Mouse (Mus musculus): ENCODE measurements around the gene Hmgcll1.
A peak's percentile ranks its signal among the peaks of the same experiment; 100 is the strongest.

The Hmgcll1 gene

DNA sequence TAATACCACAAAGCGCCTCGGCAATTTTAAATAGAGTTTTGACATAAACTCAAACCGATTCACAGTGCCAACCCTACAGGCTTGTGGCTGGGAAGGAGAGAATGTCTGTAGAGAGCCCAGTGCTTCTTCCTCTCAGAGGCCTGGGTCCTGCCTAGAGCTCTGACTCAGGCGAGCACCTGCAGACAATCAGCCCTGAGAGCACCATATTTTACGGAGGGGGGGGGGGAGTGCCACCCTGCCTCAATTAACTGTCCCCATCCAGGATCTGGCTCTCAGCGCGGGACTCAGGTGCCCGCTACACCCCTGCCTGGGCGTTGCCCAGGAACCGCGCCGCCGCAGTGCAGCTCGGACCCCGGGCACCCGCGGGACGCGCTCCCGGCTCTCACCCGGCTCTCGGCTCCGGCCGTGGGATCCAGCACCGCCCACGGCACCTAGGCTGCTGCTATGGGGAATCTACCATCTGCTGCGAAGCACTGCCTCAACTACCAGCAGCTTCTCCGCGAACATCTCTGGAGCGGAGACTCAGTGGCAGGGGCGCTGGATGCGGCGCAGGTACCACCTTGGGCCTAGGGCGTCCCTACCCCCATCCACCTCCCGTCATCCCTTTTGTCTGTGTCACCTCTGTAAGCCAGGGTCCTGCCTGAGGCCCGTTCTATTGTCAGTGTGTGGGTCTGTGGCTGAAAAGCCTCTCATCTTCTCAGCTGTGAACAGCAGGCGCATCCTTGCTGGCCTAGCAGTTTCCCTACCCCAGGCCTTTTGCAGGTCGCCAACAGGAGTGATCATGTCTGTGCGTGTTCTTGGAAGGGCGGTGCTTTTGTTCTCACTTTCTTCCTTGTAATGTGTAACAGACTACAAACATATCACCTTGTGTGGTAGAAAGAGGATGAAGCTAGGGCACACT is at the start of gene Hmgcll1:
TSS of gene Hmgcll1 (plus strand) at position 225 of the 901 bp plus-strand sequence.
- DNase-seq, result peak; percentile 90

GRCm38 (mm10) chr9:75980097-75980496 is 34.6 kb upstream of the Hmgcll1 start:
- no peak for DNase-seq

DNA sequence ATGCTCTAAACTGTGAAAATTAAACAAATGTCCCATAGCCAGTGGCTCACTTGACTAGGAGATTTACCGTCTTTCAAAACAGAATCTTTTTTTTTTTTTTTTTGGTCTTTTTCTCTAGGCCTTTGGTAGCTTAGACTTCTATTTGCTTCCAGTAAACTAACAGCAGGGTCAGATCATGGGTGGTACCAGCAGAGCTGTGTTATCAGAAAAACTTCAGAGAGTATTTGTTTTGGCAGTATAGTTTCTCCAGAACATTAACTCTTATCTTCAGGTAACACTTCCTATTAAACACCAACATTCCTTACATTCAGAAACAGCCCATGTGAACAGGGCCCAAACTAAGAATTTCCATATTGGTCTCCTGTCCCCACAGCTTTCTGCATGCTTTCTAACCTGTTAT is 33.5 kb upstream of the Hmgcll1 start:
- DNase-seq, result no peak

GRCm38 (mm10) chr9:75989491-75989890 is 25.2 kb upstream of the Hmgcll1 start:
- no peak for DNase-seq

- peak; percentile 61 for DNase-seq
Measured at GRCm38 (mm10) chr9:75998791-75999350, 15.8 kb upstream of the Hmgcll1 start.

- DNase-seq, result peak; percentile 73
Measured at GRCm38 (mm10) chr9:76000876-76001858, 13.5 kb upstream of the Hmgcll1 start.

DNA sequence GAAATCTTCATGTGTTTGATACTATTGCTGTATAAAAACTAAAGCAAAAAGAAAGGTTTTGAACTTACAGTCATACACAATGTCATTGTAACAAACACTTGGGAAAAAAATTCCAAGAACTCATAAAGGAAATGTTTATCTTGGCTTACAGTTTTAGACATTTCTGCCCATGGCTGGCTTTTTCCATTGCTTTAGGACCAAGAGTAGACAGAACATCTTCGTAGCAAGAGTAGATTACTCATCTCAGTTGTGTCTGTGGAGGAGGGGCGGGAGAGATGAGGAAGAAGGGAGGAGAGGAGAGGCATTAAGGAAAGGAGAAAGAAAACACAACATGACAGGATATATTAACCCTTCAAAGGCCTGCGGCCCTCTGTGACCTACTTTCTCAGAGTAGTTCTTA is 11.6 kb upstream of the Hmgcll1 start:
- DNase-seq, result no peak

DNA sequence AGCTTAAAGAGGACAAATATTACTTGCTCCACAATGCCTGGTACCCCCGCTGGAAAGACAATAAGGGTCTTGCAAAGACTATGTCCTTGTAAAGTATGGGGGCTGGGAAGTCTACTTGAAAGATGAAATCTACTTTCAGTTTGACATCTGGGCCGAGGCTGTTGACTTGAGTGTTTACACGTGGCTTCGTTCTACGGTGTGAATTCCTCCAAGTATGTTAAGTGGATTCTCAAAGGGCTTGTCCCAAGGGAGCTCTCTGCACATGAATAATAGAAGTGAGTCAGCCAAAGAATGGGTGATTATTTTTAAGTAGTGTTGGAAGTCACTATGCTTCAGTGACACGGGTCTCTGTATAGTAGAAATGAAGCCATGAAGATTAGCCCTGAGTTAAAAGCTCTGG is 11.0 kb upstream of the Hmgcll1 start:
- DNase-seq, result peak; percentile 93

GRCm38 (mm10) chr9:76007342-76007970 is 7.2 kb upstream of the Hmgcll1 start:
- DNase-seq, result no peak

DNA sequence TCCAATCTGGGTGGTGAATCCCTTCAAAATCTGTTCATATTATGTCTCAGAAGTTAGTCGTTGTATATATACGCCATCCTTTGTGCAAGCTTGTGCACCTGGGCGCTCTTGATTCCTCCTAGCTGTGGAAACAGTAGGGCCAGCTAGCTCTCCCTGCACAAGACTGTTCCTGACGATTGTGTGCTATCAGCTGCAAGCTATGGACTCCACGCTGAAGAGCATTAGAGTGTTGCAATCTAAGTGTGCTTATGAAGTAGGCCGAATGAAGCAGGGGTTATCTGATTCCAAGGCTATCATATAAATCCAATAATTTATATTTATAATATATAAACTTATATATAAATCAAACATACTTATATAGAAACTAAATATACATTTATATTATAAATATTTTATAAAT is 866 bp upstream of the Hmgcll1 start:
- no peak for DNase-seq

DNA sequence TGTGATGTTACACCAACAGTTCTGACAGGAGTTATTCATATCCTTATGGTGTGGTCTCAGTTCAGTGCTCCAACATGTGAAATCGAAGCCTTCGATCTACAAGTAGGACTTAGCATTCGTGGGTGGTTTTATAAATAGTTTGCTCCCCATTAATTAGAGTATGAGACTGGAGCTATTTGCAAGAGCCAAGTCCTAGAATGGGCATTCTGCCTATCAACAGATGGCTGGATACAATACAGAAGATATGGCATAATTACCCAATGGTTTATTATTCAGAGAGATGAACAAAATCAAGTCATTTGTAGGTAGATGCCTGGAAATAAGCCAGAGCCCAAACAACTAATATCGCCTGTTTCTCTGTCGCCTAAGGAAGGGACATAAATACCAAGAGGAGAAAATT is 1.3 kb downstream of the Hmgcll1 start:
- no peak for DNase-seq

DNA sequence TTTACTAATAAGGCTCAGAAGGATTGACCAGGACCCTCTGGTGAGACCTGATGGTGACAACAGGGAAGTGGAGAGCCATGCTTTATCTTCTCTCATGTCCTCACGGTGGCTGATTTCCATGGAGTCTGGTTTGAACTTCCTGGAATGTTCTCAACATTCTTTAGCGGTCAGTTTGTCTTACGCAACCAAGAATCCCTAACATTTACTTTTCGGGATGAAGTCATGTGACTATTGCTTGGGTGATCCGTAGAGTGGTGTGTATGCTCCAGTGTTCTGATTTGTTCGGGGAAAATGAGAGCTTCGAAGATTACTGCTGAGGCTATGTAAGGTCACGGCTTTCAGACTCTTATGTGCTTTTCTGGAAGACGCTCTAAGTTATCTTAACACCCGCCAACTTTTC is 1.9 kb downstream of the Hmgcll1 start:
- DNase-seq, result peak; percentile 90

- peak; percentile 91 for DNase-seq
Measured at GRCm38 (mm10) chr9:76023551-76023973, 8.9 kb downstream of the Hmgcll1 start.

GRCm38 (mm10) chr9:76024277-76025246 is 9.9 kb downstream of the Hmgcll1 start:
- peak; percentile 98 for DNase-seq

- DNase-seq, result peak; percentile 91
Measured at GRCm38 (mm10) chr9:76029471-76030199, 15.0 kb downstream of the Hmgcll1 start.

DNA sequence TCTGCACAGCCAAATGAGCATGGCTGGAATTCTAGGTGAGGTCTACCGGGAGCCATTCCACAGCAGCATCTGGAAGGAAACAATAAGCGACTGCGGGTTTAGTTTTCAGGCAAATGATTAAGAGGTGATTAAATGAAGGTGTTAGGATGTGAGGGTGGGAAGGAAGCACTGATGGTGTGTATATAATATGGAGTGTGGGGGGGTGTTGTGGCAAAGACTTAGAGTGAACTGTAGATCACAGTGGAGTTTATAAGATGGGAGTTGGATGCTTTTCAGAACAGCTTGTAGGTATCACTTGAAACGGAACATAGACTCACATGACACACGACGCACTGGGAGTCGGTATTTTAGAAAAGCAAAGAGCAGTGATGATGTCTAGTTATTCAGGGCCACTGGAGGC is 20.4 kb downstream of the Hmgcll1 start:
- no peak for DNase-seq

DNA sequence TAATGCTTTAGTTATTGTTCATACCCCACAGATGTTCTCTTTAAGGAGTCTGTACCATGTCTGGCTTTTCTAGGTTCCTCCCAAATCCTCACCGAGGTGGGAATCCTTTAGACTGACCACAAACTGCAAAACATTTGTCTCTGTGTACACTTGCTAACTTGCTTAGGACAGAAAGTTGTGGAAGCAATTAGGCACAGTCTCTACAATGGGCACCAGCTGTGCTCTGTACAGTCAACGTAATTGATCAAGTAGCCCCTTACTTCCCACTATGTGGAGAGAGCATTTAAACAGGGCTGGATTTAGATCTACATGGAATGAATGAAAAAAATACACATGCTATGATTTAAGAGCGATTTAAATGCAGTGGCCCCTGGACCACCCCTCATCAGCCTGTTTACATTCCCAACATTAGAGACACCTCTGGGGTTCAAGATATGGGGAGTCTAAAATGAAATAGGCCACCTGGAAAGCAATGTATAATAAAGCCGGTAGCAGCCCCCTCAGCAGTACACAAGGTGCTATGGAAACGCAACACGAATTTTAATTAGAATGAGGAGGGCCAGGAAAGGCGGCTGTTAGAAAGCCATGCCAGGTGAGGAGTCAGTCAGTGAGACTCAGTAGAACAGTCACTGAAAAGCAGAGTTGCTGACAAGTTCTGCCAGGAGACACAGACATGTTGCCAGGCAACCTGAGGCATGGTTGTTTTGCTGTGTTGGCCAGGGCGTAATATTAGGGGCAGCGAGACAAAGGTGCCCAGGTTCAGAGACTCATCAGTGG is 23.9 kb downstream of the Hmgcll1 start:
- no peak for DNase-seq

- no peak for DNase-seq
Measured at GRCm38 (mm10) chr9:76039711-76040110, 25.1 kb downstream of the Hmgcll1 start.

DNA sequence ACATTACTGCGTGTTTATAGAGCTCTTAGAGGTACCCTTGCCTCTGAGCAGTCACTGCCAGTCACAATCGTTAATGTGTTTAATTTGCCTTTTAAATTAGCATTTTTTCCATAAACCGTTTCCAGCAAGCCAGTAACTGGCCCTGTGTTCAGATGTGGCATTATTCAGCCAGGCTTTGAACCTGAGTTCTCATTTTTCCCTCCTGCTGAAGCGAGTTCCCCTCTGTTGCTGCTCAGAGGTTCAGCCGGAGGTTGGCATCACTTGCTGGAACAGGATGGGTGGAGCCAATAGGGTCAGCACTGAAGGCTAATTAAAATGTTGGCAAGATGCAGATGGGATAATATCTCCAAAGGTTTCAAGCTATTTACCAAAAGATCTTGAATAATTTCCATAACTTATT is 28.7 kb downstream of the Hmgcll1 start:
- no peak for DNase-seq

GRCm38 (mm10) chr9:76060935-76061334 is 46.3 kb downstream of the Hmgcll1 start:
- no peak for DNase-seq
